Mouse (Mus musculus): ENCODE data around the gene Papss2. TPM values are rescaled to one million over a fixed set of nuclear protein-coding genes. Genes with fewer than 3 reads are reported as not detected.

Papss2 gene
- polyA plus RNA-seq, 1 experiment, result 4.9 TPM

GRCm38 (mm10) chr19:32577749-32578148 is 17.8 kb upstream of the Papss2 start:
- 5% methylated on average over 1 of the region's 1 CpGs for WGBS
- no peak for TF ChIP-seq CTCF (IDR thresholded peaks at IDR 0.05; ENCODE audit: borderline replicate concordance, insufficient read depth, low read depth, low read length)
- TF ChIP-seq POLR2A (IDR thresholded peaks at IDR 0.05; ENCODE audit: borderline replicate concordance, insufficient read depth, low read length), result no peak
- Histone ChIP-seq H3K27me3 (ENCODE audit: control insufficient read depth, insufficient read depth, low read length) (no peaks in the 10 kb centered on the region), H3K27ac (ENCODE audit: insufficient read depth, low read length) (no peak overlapping the region), H3K4me1 (ENCODE audit: control insufficient read depth, insufficient read depth, low read length) (no peaks in the 10 kb centered on the region), H3K4me3 (replicated peaks; ENCODE audit: insufficient read depth, low read depth, low read length) (no peak overlapping the region)
- no peak for DNase-seq

GRCm38 (mm10) chr19:32583091-32583766 is 12.4 kb upstream of the Papss2 start:
- WGBS, result 95% methylated on average over 4 of the region's 4 CpGs
- TF ChIP-seq POLR2A (IDR thresholded peaks at IDR 0.05; ENCODE audit: borderline replicate concordance, insufficient read depth, low read length) (no peak), CTCF (IDR thresholded peaks at IDR 0.05; ENCODE audit: borderline replicate concordance, insufficient read depth, low read depth, low read length) (no peak)

GRCm38 (mm10) chr19:32587727-32588126 is 7.9 kb upstream of the Papss2 start:
- Histone ChIP-seq H3K27ac (ENCODE audit: insufficient read depth, low read length) (no peak overlapping the region), H3K27me3 (ENCODE audit: control insufficient read depth, insufficient read depth, low read length) (no peaks in the 10 kb centered on the region), H3K4me3 (replicated peaks; ENCODE audit: insufficient read depth, low read depth, low read length) (no peak overlapping the region), H3K4me1 (ENCODE audit: control insufficient read depth, insufficient read depth, low read length) (no peaks in the 10 kb centered on the region)
- 42% methylated on average over 6 of the region's 6 CpGs for WGBS
- no peak for DNase-seq
- TF ChIP-seq POLR2A (IDR thresholded peaks at IDR 0.05; ENCODE audit: borderline replicate concordance, insufficient read depth, low read length) (no peak), CTCF (IDR thresholded peaks at IDR 0.05; ENCODE audit: borderline replicate concordance, insufficient read depth, low read depth, low read length) (no peak)

More at GRCm38 (mm10) chr19:32583091-32583766, 12.4 kb upstream of the Papss2 start:
- Histone ChIP-seq H3K4me3 (replicated peaks; ENCODE audit: insufficient read depth, low read depth, low read length) (no peak overlapping the region), H3K27me3 (ENCODE audit: control insufficient read depth, insufficient read depth, low read length) (no peaks in the 10 kb centered on the region), H3K4me1 (ENCODE audit: control insufficient read depth, insufficient read depth, low read length) (no peaks in the 10 kb centered on the region), H3K27ac (ENCODE audit: insufficient read depth, low read length) (no peak overlapping the region)
- no peak for DNase-seq

- H3K4me3 ChIP-seq (replicated peaks; ENCODE audit: insufficient read depth, low read depth, low read length), result no peak overlapping the region
- WGBS, result 72% methylated on average over 7 of the region's 7 CpGs
- no peaks in the 10 kb centered on the region for H3K4me1 ChIP-seq (ENCODE audit: control insufficient read depth, insufficient read depth, low read length)
- H3K27me3 ChIP-seq (ENCODE audit: control insufficient read depth, insufficient read depth, low read length), result no peaks in the 10 kb centered on the region; the same call in 1 of the 2 replicates
- TF ChIP-seq CTCF (IDR thresholded peaks at IDR 0.05; ENCODE audit: borderline replicate concordance, insufficient read depth, low read depth, low read length) (no peak), POLR2A (IDR thresholded peaks at IDR 0.05; ENCODE audit: borderline replicate concordance, insufficient read depth, low read length) (no peak)
- DNase-seq, result no peak
- no peak overlapping the region for H3K27ac ChIP-seq (ENCODE audit: insufficient read depth, low read length)
These were observed 2.8 kb upstream of the Papss2 start for GRCm38 (mm10) chr19:32592749-32593148.

- no peaks in the 10 kb centered on the region; the same call in 1 of the 2 replicates for H3K27me3 ChIP-seq (ENCODE audit: control insufficient read depth, insufficient read depth, low read length)
- no peaks in the 10 kb centered on the region for H3K4me1 ChIP-seq (ENCODE audit: control insufficient read depth, insufficient read depth, low read length)
- H3K27ac ChIP-seq (ENCODE audit: insufficient read depth, low read length), result no peak overlapping the region
- TF ChIP-seq CTCF (IDR thresholded peaks at IDR 0.05; ENCODE audit: borderline replicate concordance, insufficient read depth, low read depth, low read length) (no peak), POLR2A (IDR thresholded peaks at IDR 0.05; ENCODE audit: borderline replicate concordance, insufficient read depth, low read length) (no peak)
- no peak overlapping the region for H3K4me3 ChIP-seq (replicated peaks; ENCODE audit: insufficient read depth, low read depth, low read length)
- 82% methylated on average over 5 of the region's 5 CpGs for WGBS
- no peak for DNase-seq
These were observed 1.7 kb upstream of the Papss2 start for GRCm38 (mm10) chr19:32593870-32594269.

- WGBS, result 26% methylated on average over 8 of the region's 8 CpGs
- Histone ChIP-seq H3K4me3 (replicated peaks; ENCODE audit: insufficient read depth, low read depth, low read length) (no peak overlapping the region), H3K27ac (ENCODE audit: insufficient read depth, low read length) (no peak overlapping the region), H3K27me3 (ENCODE audit: control insufficient read depth, insufficient read depth, low read length) (no peaks in the 10 kb centered on the region; the same call in 1 of the 2 replicates), H3K4me1 (ENCODE audit: control insufficient read depth, insufficient read depth, low read length) (no peaks in the 10 kb centered on the region)
- no peak for DNase-seq
- no peak for TF ChIP-seq POLR2A (IDR thresholded peaks at IDR 0.05; ENCODE audit: borderline replicate concordance, insufficient read depth, low read length)
- TF ChIP-seq CTCF (IDR thresholded peaks at IDR 0.05; ENCODE audit: borderline replicate concordance, insufficient read depth, low read depth, low read length), result no peak
These were observed 472 bp upstream of the Papss2 start for GRCm38 (mm10) chr19:32595131-32595505.

- TF ChIP-seq CTCF (IDR thresholded peaks at IDR 0.05; ENCODE audit: borderline replicate concordance, insufficient read depth, low read depth, low read length), result no peak
- TF ChIP-seq POLR2A (IDR thresholded peaks at IDR 0.05; ENCODE audit: borderline replicate concordance, insufficient read depth, low read length), result no peak
- 56% methylated on average over 7 of the region's 7 CpGs for WGBS
- Histone ChIP-seq H3K27me3 (ENCODE audit: control insufficient read depth, insufficient read depth, low read length) (no peaks in the 10 kb centered on the region; the same call in 1 of the 2 replicates), H3K4me3 (replicated peaks; ENCODE audit: insufficient read depth, low read depth, low read length) (no peak overlapping the region), H3K27ac (ENCODE audit: insufficient read depth, low read length) (no peak overlapping the region), H3K4me1 (ENCODE audit: control insufficient read depth, insufficient read depth, low read length) (no peaks in the 10 kb centered on the region)
- DNase-seq, result no peak
These were observed 3.4 kb downstream of the Papss2 start for GRCm38 (mm10) chr19:32599006-32599405.

GRCm38 (mm10) chr19:32599436-32599835 is 3.8 kb downstream of the Papss2 start:
- no peak for DNase-seq
- WGBS, result 73% methylated on average over 5 of the region's 5 CpGs
- TF ChIP-seq POLR2A (IDR thresholded peaks at IDR 0.05; ENCODE audit: borderline replicate concordance, insufficient read depth, low read length) (no peak), CTCF (IDR thresholded peaks at IDR 0.05; ENCODE audit: borderline replicate concordance, insufficient read depth, low read depth, low read length) (no peak)

More at GRCm38 (mm10) chr19:32599436-32599835, 3.8 kb downstream of the Papss2 start:
- no peak overlapping the region for H3K4me3 ChIP-seq (replicated peaks; ENCODE audit: insufficient read depth, low read depth, low read length)
- no peak overlapping the region for H3K27ac ChIP-seq (ENCODE audit: insufficient read depth, low read length)
- H3K4me1 ChIP-seq (ENCODE audit: control insufficient read depth, insufficient read depth, low read length), result no peaks in the 10 kb centered on the region
- H3K27me3 ChIP-seq (ENCODE audit: control insufficient read depth, insufficient read depth, low read length), result no peaks in the 10 kb centered on the region; the same call in 1 of the 2 replicates

Measured in cerebellum, adult 2 months (tissue).